Mouse (Mus musculus) adrenal gland, adult 18-20 months (tissue): ENCODE measurements around the gene Itih3. TPM values are rescaled to one million over a fixed set of nuclear protein-coding genes. Genes with fewer than 3 reads are reported as not detected.

Source experiments
- DNase-seq, 2 experiments: peaks; one replicate each; pipeline ENCODE4 v3.0.0; 2021 to 2022; ENCODE audit warnings: low spot score in 2 of 2
- long read RNA-seq, 2 experiments: library from polyadenylated mRNA; stranded (forward); transcript quantifications; one replicate each; pipeline ENCODE4 v2.0.0; 2021
- total RNA-seq, 2 experiments: library from RNA; stranded (reverse); gene quantifications; 1 replicate in 1 of 2; 2 replicates in 1 of 2; pipeline ENCODE4 v1.2.3; 2021

The Itih3 gene
- under 1 TPM; 0.74 to 0.96 TPM for total RNA-seq
- long read RNA-seq, experiment 1: 0 reads
- long read RNA-seq, experiment 2: 0 reads

GRCm38 (mm10) chr14:30923375-30924105 lies at the start of gene Itih3:
Gene Itih3, minus strand, starts transcription at chr14:30923760.
- no peak for DNase-seq

DNA sequence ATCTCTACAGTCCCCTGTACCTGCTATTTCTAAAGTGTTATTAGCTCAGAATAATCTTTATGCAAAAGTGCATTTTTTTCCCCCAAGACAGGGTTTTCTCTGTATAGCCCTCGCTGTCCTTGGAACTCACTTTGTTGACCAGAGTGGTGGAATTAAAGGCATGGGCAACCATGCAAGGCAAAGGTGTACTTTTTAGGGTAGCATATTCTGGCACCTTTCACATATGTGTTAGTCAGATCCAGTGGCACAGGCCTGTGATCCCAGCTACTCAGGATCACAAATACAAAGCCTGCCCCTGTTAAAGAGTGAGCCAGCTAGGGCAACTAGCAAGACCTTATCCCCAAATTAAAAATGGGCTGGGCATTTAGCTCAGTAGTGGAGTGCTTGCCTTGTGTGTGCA lies 36.8 kb upstream of the Itih3 start:
- no peak for DNase-seq

GRCm38 (mm10) chr14:30959031-30959430 lies 35.5 kb upstream of the Itih3 start:
- DNase-seq: no peak

GRCm38 (mm10) chr14:30958517-30958916 lies 35.0 kb upstream of the Itih3 start:
- DNase-seq: no peak

DNA sequence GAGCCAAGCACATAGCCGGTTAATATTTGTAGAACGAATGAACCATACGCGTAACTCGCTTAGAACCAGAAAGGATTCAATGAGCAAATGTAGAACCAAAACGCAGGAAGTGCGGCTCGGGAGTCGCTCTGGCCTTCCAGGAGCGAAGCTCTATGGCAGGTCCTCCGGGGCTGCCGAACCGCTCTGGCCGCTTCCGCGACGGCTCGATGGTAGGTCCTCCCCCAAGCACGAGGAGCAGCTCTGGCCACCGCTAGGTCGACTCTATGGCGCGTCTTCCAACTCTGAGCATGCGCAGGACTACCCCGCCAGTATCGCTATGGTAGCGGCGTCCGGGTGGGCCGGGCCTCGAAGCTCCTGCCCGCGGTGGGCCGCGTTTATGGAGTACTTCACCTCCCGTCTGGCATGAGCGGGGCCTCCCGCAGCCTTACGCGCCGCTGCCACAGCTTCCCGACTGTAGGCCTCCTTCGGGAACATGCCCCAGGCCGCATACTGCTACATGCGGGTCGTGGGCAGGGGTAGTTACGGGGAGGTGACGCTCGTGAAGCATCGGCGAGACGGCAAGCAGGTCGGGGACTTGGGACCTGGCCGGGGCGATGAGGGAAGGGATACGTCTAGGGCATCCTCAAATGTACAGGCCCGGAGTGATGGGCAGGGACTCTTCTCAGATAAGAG lies 27.7 kb upstream of the Itih3 start, which contains the start of gene Nek4:
TSS of gene Nek4 (plus strand) at position 224 of the 672 bp plus-strand sequence.
- DNase-seq: peak; percentile 91 to 92

- no peak for DNase-seq
Observed at GRCm38 (mm10) chr14:30949986-30950385, 26.4 kb upstream of the Itih3 start.

DNA sequence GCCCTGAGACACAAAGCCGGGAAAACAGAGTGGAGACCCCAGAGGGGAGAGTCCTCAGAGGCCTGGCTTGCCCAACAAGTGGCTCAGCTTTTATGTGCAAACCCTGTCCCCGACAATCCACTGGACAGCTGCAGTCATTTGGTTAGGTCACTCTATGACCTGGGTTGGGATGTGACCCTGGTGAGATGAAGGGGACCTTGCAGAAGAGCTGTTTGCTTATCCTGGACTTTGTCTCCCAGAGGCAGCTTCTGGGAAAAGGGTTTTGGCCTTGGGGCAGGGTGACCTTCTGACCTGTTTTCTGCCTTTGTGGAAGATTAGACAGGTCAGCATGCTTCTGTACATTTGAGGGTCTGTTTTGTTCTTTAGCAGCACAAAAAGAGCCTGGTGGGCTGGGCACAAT lies 21.2 kb upstream of the Itih3 start:
- no peak for DNase-seq

- DNase-seq: peak; percentile 52 to 65
Observed at GRCm38 (mm10) chr14:30943860-30944674, 20.5 kb upstream of the Itih3 start.

GRCm38 (mm10) chr14:30943038-30943437 lies 19.5 kb upstream of the Itih3 start, which contains the start of gene Itih1:
Gene Itih1, minus strand, starts transcription at chr14:30943289.
- no peak for DNase-seq

- DNase-seq: no peak
Observed at GRCm38 (mm10) chr14:30942254-30942653, 18.7 kb upstream of the Itih3 start.

DNA sequence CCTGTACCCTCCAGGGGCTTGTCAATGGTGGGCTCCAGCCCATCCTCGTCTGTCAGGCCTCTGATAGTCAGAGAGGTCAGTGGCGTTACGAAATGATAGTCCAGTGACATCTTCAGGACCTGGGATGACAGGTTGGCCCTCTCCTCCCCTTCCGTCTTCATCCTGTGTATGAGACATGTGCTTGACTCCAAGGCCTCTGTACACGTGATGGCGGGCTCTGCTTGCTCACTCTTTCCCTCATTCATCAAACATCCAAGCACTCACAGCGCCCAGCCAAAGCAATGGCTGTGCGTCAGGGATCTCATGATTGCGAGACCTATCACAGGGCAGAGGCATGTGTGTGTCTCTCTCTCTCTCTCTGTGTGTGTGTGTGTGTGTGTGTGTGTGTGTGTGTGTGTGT lies 9.8 kb upstream of the Itih3 start:
- peak in 1 of 2 experiments; percentile 23 for DNase-seq

- peak in 1 of 2 experiments; percentile 27 for DNase-seq
Observed at GRCm38 (mm10) chr14:30930386-30930785, 6.8 kb upstream of the Itih3 start.

DNA sequence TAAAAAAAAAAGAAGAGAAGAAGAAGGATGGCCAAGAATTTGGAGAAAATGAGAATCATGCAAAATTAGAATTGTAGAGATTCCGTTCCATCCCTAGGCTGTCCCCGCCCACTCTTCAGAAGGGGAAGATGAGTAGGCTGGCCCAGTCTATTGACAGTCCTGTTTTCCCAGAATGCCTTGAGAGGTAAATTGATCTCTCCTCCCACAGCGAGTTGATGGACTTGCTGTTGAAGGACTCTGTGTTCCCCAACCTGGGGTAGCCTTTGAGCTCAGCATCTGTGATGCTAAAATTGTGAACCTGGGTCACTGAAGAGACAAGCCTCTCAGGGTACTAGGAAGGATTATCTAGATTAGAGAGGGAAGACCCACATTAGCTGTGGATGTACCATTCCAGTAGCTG lies 1.9 kb upstream of the Itih3 start:
- DNase-seq: no peak

GRCm38 (mm10) chr14:30922053-30922670 lies 1.4 kb downstream of the Itih3 start:
- DNase-seq: no peak

DNA sequence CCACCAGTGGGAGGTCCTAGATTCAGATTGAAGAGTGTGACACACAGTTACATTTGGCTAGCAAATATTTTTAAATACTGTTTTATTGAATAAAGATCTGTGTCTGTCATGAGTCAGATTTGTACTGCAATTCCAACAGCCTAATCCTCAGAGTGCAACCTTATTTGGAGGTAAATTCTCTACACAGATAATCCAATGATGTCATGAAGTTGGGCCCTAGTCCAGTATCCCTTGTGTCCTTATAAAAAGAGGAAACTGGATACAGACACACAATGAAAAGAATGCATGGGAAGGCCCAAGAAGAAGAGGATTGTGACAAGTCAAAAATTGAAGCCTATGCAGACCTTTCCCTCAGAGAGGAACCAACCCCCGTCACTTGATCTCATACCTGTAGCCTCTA lies 7.0 kb downstream of the Itih3 start:
- no peak for DNase-seq

GRCm38 (mm10) chr14:30913404-30913803 lies 10.2 kb downstream of the Itih3 start:
- no peak for DNase-seq

DNA sequence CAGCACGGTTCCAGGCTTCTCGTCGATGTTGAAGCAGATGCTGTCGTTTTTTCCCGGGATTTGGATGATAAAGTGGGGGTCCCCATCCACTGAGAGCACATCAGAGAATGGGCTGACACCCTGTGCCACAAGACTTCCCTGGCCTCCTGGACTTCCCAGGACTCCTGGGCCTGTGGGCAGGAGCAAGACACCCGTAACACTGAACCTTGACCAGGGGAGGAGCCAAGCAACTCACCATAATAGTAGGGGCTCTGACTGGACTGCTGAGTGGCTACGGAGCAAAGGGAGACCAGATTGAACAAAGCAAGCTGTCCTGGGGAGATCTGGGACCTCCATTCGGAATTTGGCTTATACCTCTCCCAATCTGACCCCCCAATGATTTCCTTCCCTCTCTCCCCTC lies 10.9 kb downstream of the Itih3 start:
- no peak for DNase-seq

DNA sequence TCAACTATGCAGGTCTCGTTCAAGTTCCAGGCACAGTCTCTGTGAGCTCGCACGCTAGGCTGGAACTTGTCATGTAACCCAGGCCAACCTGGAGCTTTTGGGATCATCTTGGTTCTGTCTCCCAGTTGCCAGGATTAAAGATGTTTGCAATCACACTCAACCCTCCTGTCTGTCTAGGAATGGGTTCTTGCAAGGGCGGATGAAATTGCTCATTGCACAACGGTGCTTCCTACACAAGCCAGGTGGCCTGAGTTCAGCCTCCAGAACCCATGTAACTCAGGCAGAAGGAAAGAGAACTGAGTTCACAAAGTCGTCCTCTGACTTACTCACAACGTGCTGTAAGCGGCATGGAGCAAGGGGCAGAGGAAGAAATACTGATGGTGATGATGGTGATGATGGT lies 12.4 kb downstream of the Itih3 start:
- DNase-seq: no peak

DNA sequence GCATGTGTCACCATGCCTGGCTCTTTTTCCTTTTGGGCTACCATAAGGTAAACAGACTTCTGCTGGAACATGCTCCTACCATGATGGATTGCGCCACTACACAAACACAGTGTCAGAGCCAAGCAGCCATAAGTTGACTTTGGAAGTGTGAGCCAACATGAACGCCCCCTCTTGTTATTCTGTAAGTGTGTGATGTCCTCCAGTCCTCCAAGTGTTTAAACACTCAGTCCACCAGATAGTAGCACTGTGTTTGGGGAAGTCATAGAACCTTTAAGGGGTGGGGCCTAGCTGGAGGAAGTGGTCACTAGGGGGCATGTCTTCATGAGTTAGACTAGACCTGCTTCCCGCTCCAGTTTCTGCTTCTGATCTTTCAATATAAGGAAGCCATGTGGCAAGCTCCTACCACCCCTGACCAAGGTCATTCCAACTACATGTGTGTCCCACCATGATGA lies 15.7 kb downstream of the Itih3 start:
- DNase-seq: no peak

DNA sequence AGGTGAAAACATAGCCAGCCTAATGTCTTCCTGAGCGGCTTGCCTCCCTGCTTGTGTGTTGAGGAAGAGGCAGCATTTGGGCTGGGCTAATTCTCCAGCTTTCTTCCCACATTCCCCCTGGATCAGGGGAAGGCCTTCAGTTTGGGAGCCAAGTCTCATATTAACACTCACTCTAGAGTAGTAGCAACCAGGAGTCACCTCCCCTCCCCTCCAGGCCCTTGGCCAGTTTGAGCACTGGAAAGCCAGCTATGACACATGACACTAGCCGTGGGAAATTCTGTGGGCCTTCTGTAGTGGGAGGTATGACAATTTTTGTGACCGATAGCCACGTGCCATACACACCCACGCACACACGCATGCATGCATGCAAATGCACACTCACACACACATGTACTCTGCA lies 17.6 kb downstream of the Itih3 start:
- DNase-seq: no peak

- no peak for DNase-seq
Observed at GRCm38 (mm10) chr14:30904307-30904706, 19.3 kb downstream of the Itih3 start.
